Mouse (Mus musculus): Measurements from ENCODE around the gene Thsd4. TPM values are rescaled to one million over a fixed set of nuclear protein-coding genes. Genes with fewer than 3 reads are reported as not detected.
A peak's percentile ranks its signal among the peaks of the same experiment; 100 is the strongest.

The Thsd4 gene
- total RNA-seq, 2 experiments from 2014 or later = 7.5 to 8.9 TPM

- DNase-seq (ENCODE audit: low spot score in 2 of 2) = no peak
- intact Hi-C loops (cut with DNase I) = no loop called here
Observed at GRCm38 (mm10) chr9:60140411-60140810, 381.4 kb downstream of the Thsd4 start.

GRCm38 (mm10) chr9:60139446-60139845 is 382.4 kb downstream of the Thsd4 start:
- no peak for DNase-seq (ENCODE audit: low spot score in 2 of 2)
- intact Hi-C loops (cut with DNase I) = no loop called here

GRCm38 (mm10) chr9:60129235-60129991 is 392.4 kb downstream of the Thsd4 start:
- peak in 1 of 2 experiments; percentile 75 for DNase-seq (ENCODE audit: low spot score in 2 of 2)
- intact Hi-C loops (cut with DNase I) = no loop called here

- intact Hi-C loops (cut with DNase I) = no loop called here
- DNase-seq (ENCODE audit: low spot score in 2 of 2) = no peak
Observed at GRCm38 (mm10) chr9:60126961-60127360, 394.9 kb downstream of the Thsd4 start.

DNA sequence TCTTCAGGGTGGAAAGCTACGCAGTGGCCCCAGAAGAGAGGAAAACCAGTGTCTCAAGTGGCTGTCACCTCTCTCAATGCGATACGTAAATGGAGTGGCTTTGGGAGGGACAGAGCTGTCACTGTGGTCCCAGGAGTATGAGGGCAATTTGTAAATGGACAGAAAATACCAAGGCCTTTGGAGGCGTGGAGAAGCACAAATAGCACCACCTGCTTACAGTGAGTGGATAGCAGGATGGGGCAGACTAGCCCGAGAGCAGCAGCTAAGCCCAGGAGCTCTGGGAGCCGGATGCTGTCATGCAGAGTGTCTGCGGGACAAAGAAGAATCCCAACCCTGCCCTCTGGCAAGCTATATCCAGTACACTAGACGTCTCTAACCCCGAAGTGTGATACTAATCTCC is 397.7 kb downstream of the Thsd4 start:
- intact Hi-C loops (cut with DNase I) = no loop called here

DNA sequence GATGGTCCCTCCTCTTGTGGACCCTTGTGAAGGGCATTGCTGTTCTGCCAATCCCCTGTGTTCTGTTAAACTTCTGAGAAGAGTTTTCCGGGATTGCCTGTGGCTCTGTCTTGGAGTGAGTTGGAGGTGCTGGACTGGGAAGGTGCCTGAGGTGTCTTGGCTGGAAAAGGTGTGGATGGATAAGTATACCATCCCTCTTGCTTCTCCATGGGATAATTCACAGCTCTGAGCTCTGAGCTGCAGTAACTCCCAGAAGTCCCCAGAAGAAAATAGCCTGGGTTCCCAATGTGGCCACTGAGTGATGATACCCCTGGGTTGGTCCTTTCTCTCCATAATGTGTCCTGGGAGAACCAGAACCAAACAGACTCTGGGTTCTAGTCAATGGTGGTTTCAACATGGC is 398.8 kb downstream of the Thsd4 start:
- no peak for DNase-seq (ENCODE audit: low spot score in 2 of 2)
- intact Hi-C loops (cut with DNase I) = no loop called here

More for the DNA sequence above, 397.7 kb downstream of the Thsd4 start:
- DNase-seq (ENCODE audit: low spot score in 2 of 2) = no peak

DNA sequence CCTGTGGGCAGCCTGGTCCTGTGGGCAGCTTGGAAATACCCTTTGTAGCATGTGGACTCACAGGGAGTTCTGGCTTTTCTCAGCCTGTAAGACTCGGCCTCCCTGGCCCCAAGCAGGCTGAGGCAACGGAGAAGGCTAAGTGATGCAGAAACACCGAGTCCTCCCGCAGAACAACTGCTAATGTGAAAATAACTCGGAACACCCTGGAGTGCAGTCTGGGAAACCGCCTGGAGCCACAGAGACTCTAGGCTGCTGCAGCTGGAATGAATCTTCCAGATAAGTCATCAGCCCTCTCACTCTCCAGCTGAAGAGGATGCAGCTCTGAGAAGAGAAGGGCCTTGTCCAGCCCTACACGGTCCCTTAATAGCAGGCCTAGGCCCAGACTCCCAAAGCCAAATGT is 402.0 kb downstream of the Thsd4 start:
- intact Hi-C loops (cut with DNase I) = no loop called here
- peak in 1 of 2 experiments; percentile 34 for DNase-seq (ENCODE audit: low spot score in 2 of 2)

- no peak for DNase-seq (ENCODE audit: low spot score in 2 of 2)
- intact Hi-C loops (cut with DNase I) = no loop called here
Observed at GRCm38 (mm10) chr9:60117831-60118230, 404.0 kb downstream of the Thsd4 start.

DNA sequence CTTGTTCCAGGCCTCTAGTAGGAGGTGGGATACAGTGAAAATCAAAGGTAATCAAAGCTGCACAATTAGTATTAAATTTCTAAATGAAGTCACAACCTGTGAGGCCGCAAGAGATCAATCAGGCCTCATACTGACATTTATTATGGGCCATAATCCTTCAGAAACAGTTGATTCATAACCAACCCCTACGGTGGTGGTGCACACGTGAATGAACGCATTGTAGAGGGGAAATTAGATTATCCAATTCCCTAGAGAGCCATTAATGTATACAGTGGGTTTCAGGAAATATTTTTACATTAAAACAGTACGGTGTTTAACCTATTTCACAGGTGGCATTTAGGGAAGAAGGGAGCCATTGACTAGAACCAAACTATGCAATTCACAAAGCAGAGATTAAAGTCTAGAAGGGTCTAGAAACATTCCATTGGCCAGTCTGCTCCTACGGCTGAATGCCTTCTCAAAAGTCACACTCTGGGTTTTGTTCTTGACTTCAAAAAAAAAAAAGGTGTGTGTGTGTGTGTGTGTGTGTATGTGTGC is 406.1 kb downstream of the Thsd4 start:
- no peak for DNase-seq (ENCODE audit: low spot score in 2 of 2)
- intact Hi-C loops (cut with DNase I) = no loop called here

- intact Hi-C loops (cut with DNase I) = no loop called here
- no peak for DNase-seq (ENCODE audit: low spot score in 2 of 2)
Observed at GRCm38 (mm10) chr9:60115306-60115705, 406.5 kb downstream of the Thsd4 start.

- no peak for DNase-seq (ENCODE audit: low spot score in 2 of 2)
- intact Hi-C loops (cut with DNase I) = no loop called here
Observed at GRCm38 (mm10) chr9:60110200-60110599, 411.6 kb downstream of the Thsd4 start.

GRCm38 (mm10) chr9:60106683-60107082 is 415.2 kb downstream of the Thsd4 start:
- peak in 1 of 2 experiments; percentile 43 for DNase-seq (ENCODE audit: low spot score in 2 of 2)

DNA sequence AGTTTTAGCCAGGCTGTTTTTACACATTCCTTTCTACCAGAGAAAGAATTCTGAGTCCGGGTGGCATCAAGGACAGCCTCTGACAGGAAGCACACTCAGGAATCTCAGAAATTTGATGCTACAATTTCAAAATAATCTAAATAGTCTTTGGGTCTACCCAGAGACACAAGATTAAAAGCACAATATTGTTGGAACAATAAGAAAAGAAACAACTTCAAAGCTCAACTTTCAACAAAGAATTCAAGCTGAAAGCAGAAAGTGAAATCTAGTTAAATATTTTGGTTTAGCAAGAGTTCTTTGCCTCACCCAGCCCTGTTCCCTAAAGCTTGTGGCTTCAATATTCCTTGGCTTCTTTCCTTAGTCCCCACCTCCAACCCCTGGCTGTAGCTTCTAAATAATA is 415.7 kb downstream of the Thsd4 start:
- intact Hi-C loops (cut with DNase I) = no loop called here
- no peak for DNase-seq (ENCODE audit: low spot score in 2 of 2)

More at GRCm38 (mm10) chr9:60106683-60107082, 415.2 kb downstream of the Thsd4 start:
- intact Hi-C loops (cut with DNase I) = no loop called here

DNA sequence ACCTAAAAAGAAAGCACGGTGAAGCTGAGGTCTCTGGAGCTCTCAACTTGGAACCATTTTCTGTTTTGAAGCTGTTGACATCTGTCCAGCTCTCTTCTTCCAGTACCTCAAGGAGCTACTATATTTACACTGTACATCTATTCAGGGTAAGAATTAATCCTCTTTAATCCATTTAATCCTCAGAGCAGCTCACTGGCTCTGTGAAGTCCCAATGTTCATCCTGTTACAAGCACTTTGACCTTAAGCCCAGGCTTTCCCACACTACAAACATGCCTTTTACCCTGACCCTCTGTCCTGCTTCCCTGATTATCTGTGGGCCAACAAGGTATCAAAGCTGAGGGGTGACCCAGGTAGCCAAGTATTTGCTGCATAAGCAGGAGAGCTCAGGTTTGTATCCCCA is 427.6 kb downstream of the Thsd4 start:
- intact Hi-C loops (cut with DNase I) = no loop called here

GRCm38 (mm10) chr9:60092428-60092827 is 429.4 kb downstream of the Thsd4 start:
- no peak for DNase-seq (ENCODE audit: low spot score in 2 of 2)
- intact Hi-C loops (cut with DNase I) = no loop called here

More for the DNA sequence above, 427.6 kb downstream of the Thsd4 start:
- no peak for DNase-seq (ENCODE audit: low spot score in 2 of 2)

DNA sequence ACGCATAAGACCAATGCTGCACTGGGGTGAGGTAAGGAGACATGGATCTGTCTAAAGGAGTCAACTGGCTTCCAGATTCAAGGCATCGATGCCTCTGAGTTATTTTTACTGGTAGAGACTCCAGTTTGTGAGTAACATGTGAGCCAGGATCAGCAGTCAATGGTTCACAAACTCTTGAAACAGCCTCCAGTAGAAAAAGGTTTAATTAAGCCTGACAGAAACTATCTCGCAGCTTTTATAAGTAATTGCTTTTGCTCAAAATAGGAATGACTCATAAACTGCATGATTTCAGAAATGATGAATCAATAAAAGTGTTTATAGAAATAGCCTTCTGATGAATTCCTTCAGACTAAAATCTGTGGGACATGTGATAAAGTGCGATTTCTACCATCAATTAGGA is 432.4 kb downstream of the Thsd4 start:
- intact Hi-C loops (cut with DNase I) = no loop called here
- no peak for DNase-seq (ENCODE audit: low spot score in 2 of 2)

- intact Hi-C loops (cut with DNase I) = no loop called here
- peak in 1 of 2 experiments; percentile 23 for DNase-seq (ENCODE audit: low spot score in 2 of 2)
Observed at GRCm38 (mm10) chr9:60088101-60088500, 433.7 kb downstream of the Thsd4 start.

- no peak for DNase-seq (ENCODE audit: low spot score in 2 of 2)
- intact Hi-C loops (cut with DNase I) = no loop called here
Observed at GRCm38 (mm10) chr9:60082107-60082581, 439.7 kb downstream of the Thsd4 start.

DNA sequence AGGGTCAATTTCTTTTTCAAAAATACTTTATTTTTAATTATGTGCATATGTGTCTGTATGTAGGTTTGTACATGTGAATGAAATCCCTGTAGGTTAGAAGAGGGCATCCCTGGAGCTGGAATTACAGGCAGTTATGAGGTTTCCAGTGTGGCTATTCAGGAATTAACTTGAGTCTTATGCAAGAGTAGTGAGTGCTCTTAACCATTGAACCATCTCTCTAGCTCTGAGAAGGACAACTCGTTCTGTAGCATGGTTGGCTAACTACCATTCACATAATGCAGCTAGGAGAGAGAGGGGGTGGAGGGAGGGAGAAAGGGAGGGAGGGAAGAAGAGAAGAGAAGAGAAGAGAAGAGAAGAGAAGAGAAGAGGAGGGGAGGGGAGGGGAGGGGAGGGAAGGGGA is 444.1 kb downstream of the Thsd4 start:
- intact Hi-C loops (cut with DNase I) = no loop called here
- DNase-seq (ENCODE audit: low spot score in 2 of 2) = no peak

DNA sequence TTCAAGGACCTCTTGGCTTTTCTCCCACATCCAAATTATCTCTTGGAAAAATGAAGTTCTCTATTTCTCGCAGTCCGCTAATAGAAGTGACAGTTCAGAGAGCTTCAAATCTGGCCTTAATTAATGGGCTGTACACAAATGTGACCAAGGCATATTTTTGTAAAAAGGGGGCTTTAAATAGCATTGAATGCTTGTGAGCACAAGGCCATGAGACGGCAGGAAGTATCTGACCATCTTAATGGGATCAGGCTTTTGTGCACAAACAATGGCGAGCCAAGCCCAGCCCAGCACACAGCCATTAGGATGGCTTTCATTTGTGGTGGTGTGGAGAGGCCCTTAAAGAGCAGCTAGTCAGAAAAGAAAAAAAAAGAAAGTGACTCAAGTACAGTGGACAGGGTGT is 445.4 kb downstream of the Thsd4 start:
- DNase-seq (ENCODE audit: low spot score in 2 of 2) = no peak
- intact Hi-C loops (cut with DNase I) = no loop called here

- intact Hi-C loops (cut with DNase I) = no loop called here
- no peak for DNase-seq (ENCODE audit: low spot score in 2 of 2)
Observed at GRCm38 (mm10) chr9:60071620-60072263, 450.1 kb downstream of the Thsd4 start.

All from left cerebral cortex, postnatal 14 days (tissue).